Mouse (Mus musculus) limb, embryonic 15.5 days (tissue): ENCODE results near the gene Cebpzos. TPM values are rescaled to one million over a fixed set of nuclear protein-coding genes. Genes with fewer than 3 reads are reported as not detected.

Experiments used
- ATAC-seq: fragments of 200-750 bp; cut with Nextera tagmentation; 2 replicates; pipeline ENCODE4 v1.8.0; 2017; ENCODE audit warnings: low read depth, moderate TSS enrichment; ENCODE audit not compliant: insufficient number of reproducible peaks, low FRiP score, low TSS enrichment
- H3K27ac ChIP-seq: fragments of 300-500 bp; sonication (generic); 2 replicates; pipeline ENCODE4 v1.5.1; 2015; ENCODE audit warnings: moderate library complexity, mild to moderate bottlenecking, inconsistent platforms
- H3K27me3 ChIP-seq: fragments of 300-500 bp; sonication (generic); 2 replicates; pipeline ENCODE4 v1.6.1; 2015; ENCODE audit warnings: inconsistent platforms
- H3K36me3 ChIP-seq: fragments of 300-500 bp; sonication (generic); 2 replicates; pipeline ENCODE4 v1.6.1; 2015; ENCODE audit warnings: inconsistent platforms
- H3K4me1 ChIP-seq: fragments of 300-500 bp; sonication (generic); 2 replicates; pipeline ENCODE4 v1.6.1; 2015; ENCODE audit warnings: inconsistent platforms
- H3K4me2 ChIP-seq: fragments of 300-500 bp; sonication (generic); 2 replicates; pipeline ENCODE4 v1.6.1; 2015; ENCODE audit warnings: mild to moderate bottlenecking, inconsistent platforms
- H3K4me3 ChIP-seq: fragments of 300-500 bp; sonication (generic); 2 replicates; pipeline ENCODE4 v1.5.1; 2015; ENCODE audit warnings: mild to moderate bottlenecking, inconsistent platforms
- H3K9ac ChIP-seq: fragments of 300-500 bp; sonication (generic); 2 replicates; pipeline ENCODE4 v1.6.1; 2015; ENCODE audit warnings: inconsistent platforms
- H3K9me3 ChIP-seq: fragments of 300-500 bp; sonication (generic); 2 replicates; pipeline ENCODE4 v1.6.1; 2016; ENCODE audit warnings: inconsistent platforms
- WGBS: fragments of 180-500 bp; shearing (Covaris S2); methylation state at CpG from one replicate; pipeline ENCODE4 v1.1.7; 2015; 5-methylcytosine and 5-hydroxymethylcytosine counted together
- polyA plus RNA-seq: library from polyadenylated mRNA; unstranded; fragments of >200 nt; fragmentation: Nextera tagmentation; extraction: Ambion mirVana; gene quantifications from 2 replicates; pipeline ENCODE4 v1.2.1, GENCODE M21; 2015

The Cebpzos gene
- polyA plus RNA-seq, result 91.2 and 101 TPM in 2 replicates

- peak; percentile 89 for ATAC-seq
- Histone ChIP-seq H3K9ac (peak within 1 kb of the TSS; percentile 69), H3K9me3 (no peaks in the 10 kb centered on the region), H3K4me1 (peaks cover 15% of the 10 kb centered on the region), H3K27me3 (no peaks in the 10 kb centered on the region), H3K27ac (peak within 1 kb of the TSS; percentile 90), H3K36me3 (peaks cover 27% of the 10 kb centered on the region), H3K4me3 (peak within 1 kb of the TSS; percentile 69), H3K4me2 (peak within 1 kb of the TSS; percentile 77)
- WGBS, result under 1% methylated on average over 37 of the region's 37 CpGs
Measured at GRCm38 (mm10) chr17:78916369-78916813, at the start of gene Cebpzos. TSS of gene Cebpzos (plus strand) at chr17:78916500.

GRCm38 (mm10) chr17:78873886-78874285 is 42.4 kb upstream of the Cebpzos start:
- Histone ChIP-seq H3K27ac (no peak overlapping the region), H3K9me3 (no peaks in the 10 kb centered on the region), H3K4me3 (no peak overlapping the region), H3K36me3 (peaks cover 52% of the 10 kb centered on the region), H3K27me3 (no peaks in the 10 kb centered on the region), H3K9ac (no peak overlapping the region), H3K4me1 (no peaks in the 10 kb centered on the region), H3K4me2 (no peak overlapping the region)
- 94% methylated on average over 6 of the region's 6 CpGs for WGBS
- ATAC-seq, result no peak

- ATAC-seq, result 0 out of 2 replicates have a peak, but pooled peaks have one; percentile 26
- H3K4me2 ChIP-seq, result peak overlapping the region; percentile 60
- peak overlapping the region; percentile 82; the same call in 1 of the 2 replicates for H3K27ac ChIP-seq
Measured at GRCm38 (mm10) chr17:78881878-78882304, 34.4 kb upstream of the Cebpzos start.

GRCm38 (mm10) chr17:78882401-78883112 is 33.7 kb upstream of the Cebpzos start, which contains the start of gene Eif2ak2:
TSS of gene Eif2ak2 (minus strand) at chr17:78882573.
- peak; percentile 87 for ATAC-seq
- Histone ChIP-seq H3K4me1 (peaks cover 15% of the 10 kb centered on the region), H3K9ac (peak within 1 kb of the TSS; percentile 62), H3K4me3 (peak within 1 kb of the TSS; percentile 61), H3K36me3 (peaks cover 16% of the 10 kb centered on the region), H3K27ac (peak within 1 kb of the TSS; percentile 82), H3K4me2 (peak within 1 kb of the TSS; percentile 60), H3K27me3 (no peaks in the 10 kb centered on the region), H3K9me3 (no peaks in the 10 kb centered on the region)
- 1% methylated on average over 28 of the region's 28 CpGs for WGBS

More at GRCm38 (mm10) chr17:78881878-78882304, 34.4 kb upstream of the Cebpzos start:
- no peaks in the 10 kb centered on the region for H3K27me3 ChIP-seq
- H3K9ac ChIP-seq, result peak overlapping the region; percentile 62
- H3K9me3 ChIP-seq, result no peaks in the 10 kb centered on the region
- peaks cover 15% of the 10 kb centered on the region for H3K4me1 ChIP-seq
- H3K36me3 ChIP-seq, result peaks cover 21% of the 10 kb centered on the region
- peak overlapping the region; percentile 61 for H3K4me3 ChIP-seq
- 13% methylated on average over 5 of the region's 7 CpGs for WGBS

DNA sequence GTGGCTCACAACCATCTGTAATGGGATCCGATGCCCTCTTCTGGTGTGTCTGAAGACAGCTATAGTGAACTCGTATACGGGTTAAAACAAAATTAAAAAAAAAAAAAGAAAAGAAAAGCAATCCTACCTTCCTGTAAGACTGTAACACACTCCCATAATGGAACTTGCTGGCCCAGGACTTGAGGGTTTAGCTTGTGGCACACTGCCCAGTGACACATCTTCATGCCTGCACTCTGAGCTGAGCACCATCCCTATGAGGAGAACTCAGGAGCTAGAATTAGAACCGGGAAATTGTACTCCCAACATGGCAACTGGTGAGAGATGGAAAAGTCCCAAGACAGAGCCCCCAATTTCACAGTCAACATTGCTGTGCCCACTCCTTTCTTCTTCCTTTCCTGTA is 33.0 kb upstream of the Cebpzos start:
- no peak overlapping the region for H3K4me3 ChIP-seq
- ATAC-seq, result no peak
- H3K9ac ChIP-seq, result no peak overlapping the region
- no peaks in the 10 kb centered on the region for H3K9me3 ChIP-seq
- H3K4me2 ChIP-seq, result no peak overlapping the region
- H3K27me3 ChIP-seq, result no peaks in the 10 kb centered on the region
- H3K4me1 ChIP-seq, result peaks cover 15% of the 10 kb centered on the region
- 87% methylated on average over 4 of the region's 4 CpGs for WGBS
- H3K36me3 ChIP-seq, result peaks cover 8% of the 10 kb centered on the region
- H3K27ac ChIP-seq, result no peak overlapping the region

DNA sequence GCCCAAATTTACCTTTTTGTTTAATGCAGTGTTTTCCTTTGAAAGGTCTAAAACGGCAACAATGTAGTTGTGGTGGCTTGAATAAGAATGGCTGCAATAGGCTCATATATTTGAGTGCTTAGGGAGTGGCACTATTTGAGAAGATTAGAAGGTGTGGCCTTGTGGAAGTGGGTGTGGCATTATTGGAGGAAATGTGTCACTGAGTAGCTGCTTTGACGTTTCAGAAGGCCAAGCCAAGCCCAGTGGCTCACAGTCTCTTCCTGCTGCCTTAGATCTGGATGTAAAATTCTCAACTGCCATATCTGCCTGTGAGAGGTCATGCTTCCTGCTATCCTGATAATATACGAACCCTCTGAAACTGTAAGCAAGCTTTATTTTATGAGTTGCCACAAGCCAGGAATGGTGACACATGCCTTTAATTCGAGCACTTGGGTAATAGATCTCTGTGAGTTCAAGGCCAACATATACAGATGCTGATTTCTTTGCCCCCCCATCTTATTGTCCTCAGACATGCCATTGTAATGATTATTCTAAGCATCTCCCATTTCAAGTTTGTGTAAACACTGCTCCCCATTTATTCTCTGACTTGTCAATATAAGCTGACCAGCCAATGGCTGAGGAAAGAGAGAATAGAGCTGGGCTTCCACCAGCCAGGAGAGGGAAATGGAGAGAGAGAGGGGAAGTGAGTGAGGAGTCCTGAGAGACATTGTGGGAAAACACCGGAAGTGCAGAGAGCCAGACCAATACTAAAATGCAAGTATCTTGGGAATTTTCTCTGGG is 30.8 kb upstream of the Cebpzos start:
- Histone ChIP-seq H3K27ac (no peak overlapping the region), H3K36me3 (no peaks in the 10 kb centered on the region), H3K4me1 (peaks cover 15% of the 10 kb centered on the region), H3K9me3 (no peaks in the 10 kb centered on the region), H3K4me2 (no peak overlapping the region), H3K4me3 (no peak overlapping the region), H3K9ac (no peak overlapping the region), H3K27me3 (no peaks in the 10 kb centered on the region)
- 79% methylated on average over 5 of the region's 5 CpGs for WGBS
- ATAC-seq, result no peak

GRCm38 (mm10) chr17:78888554-78888953 is 27.7 kb upstream of the Cebpzos start:
- Histone ChIP-seq H3K4me1 (no peaks in the 10 kb centered on the region), H3K36me3 (no peaks in the 10 kb centered on the region), H3K4me2 (no peak overlapping the region), H3K9me3 (no peaks in the 10 kb centered on the region), H3K27me3 (no peaks in the 10 kb centered on the region), H3K9ac (no peak overlapping the region), H3K27ac (no peak overlapping the region), H3K4me3 (no peak overlapping the region)
- WGBS, result 87% methylated on average over 4 of the region's 4 CpGs
- ATAC-seq, result no peak

DNA sequence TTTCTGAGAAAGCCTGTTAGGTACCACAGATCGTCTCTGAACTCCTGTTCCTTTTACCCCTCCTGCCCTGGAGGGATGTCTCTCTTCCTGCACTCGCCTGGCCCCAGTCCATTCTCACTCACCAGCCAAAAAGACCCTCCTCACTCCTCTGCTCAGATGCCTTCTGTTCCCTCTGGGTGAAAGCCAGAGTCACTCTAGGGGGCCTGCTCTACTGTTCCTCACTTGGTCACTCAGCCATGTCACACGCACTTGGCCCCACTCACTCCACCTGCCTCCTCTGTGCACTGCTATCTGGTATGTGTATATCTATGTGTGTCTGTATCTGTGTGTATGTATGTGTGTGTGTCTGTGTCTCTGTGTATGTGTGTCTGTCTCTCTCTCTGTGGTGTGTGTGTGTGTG is 27.1 kb upstream of the Cebpzos start:
- H3K36me3 ChIP-seq, result no peaks in the 10 kb centered on the region
- H3K4me3 ChIP-seq, result no peak overlapping the region
- H3K9me3 ChIP-seq, result no peaks in the 10 kb centered on the region
- no peak overlapping the region for H3K27ac ChIP-seq
- no peaks in the 10 kb centered on the region for H3K4me1 ChIP-seq
- ATAC-seq, result no peak
- no peak overlapping the region for H3K4me2 ChIP-seq
- H3K27me3 ChIP-seq, result no peaks in the 10 kb centered on the region
- WGBS, result 48% methylated on average over 3 of the region's 3 CpGs
- no peak overlapping the region for H3K9ac ChIP-seq

- 78% methylated on average over 9 of the region's 9 CpGs for WGBS
- H3K9me3 ChIP-seq, result no peaks in the 10 kb centered on the region
- ATAC-seq, result no peak
- H3K27me3 ChIP-seq, result no peaks in the 10 kb centered on the region
- no peaks in the 10 kb centered on the region for H3K36me3 ChIP-seq
- H3K9ac ChIP-seq, result no peak overlapping the region
- no peak overlapping the region for H3K4me3 ChIP-seq
- H3K4me2 ChIP-seq, result no peak overlapping the region
- no peak overlapping the region for H3K27ac ChIP-seq
- H3K4me1 ChIP-seq, result peaks cover 7% of the 10 kb centered on the region
Measured at GRCm38 (mm10) chr17:78891020-78891419, 25.3 kb upstream of the Cebpzos start.

GRCm38 (mm10) chr17:78894991-78895390 is 21.3 kb upstream of the Cebpzos start:
- ATAC-seq, result no peak
- WGBS, result 73% methylated on average over 7 of the region's 7 CpGs
- H3K9me3 ChIP-seq, result no peaks in the 10 kb centered on the region
- H3K27ac ChIP-seq, result no peak overlapping the region
- H3K36me3 ChIP-seq, result no peaks in the 10 kb centered on the region
- H3K4me3 ChIP-seq, result no peak overlapping the region
- H3K4me2 ChIP-seq, result no peak overlapping the region
- H3K4me1 ChIP-seq, result peaks cover 7% of the 10 kb centered on the region
- no peak overlapping the region for H3K9ac ChIP-seq
- no peaks in the 10 kb centered on the region for H3K27me3 ChIP-seq

DNA sequence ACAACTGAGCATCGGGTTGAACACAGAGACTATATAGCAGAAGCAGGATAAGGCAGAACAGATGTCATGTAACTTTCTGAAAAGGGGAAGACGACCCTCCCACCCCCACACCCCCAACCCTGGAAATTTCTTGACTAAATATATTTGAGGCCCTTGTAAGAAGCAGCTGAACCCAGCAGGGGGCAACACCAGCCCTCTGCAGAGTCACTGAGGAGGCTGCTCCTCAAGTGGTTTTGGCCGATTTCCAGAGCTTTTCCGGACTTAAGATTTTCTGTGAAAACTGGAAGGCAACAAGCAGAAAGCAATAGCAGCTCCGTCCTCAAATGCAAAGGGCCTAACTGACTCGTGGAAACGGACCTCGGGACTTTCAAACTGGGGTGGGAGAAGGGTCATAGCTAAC is 20.9 kb upstream of the Cebpzos start:
- Histone ChIP-seq H3K4me3 (peak overlapping the region; percentile 24), H3K4me1 (peaks cover 7% of the 10 kb centered on the region), H3K27ac (no peak overlapping the region), H3K27me3 (no peaks in the 10 kb centered on the region), H3K9me3 (no peaks in the 10 kb centered on the region), H3K36me3 (no peaks in the 10 kb centered on the region), H3K9ac (no peak overlapping the region), H3K4me2 (peak overlapping the region; percentile 42)
- WGBS, result 12% methylated on average over 8 of the region's 8 CpGs
- ATAC-seq, result no peak

DNA sequence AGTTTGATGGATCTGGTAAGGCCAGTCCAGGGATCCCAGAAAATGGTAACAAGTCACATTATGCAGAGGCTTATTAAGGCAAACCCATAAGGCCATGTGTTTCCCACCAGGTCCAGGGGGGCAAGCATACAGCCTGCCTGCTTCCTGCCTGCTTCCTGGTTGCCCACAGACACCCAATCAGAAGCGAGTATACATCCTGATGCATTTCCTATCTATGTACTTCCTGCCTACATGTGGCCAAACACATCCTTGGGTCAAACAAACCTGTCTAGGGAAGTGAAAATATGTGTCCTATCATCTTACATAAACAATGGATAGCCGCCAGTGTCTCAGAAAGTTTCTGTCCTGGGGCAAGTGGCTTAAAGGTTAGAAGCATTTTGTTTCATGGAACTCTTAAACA is 13.1 kb upstream of the Cebpzos start:
- ATAC-seq, result no peak
- Histone ChIP-seq H3K4me2 (no peak overlapping the region), H3K27me3 (no peaks in the 10 kb centered on the region), H3K9me3 (no peaks in the 10 kb centered on the region), H3K4me1 (no peaks in the 10 kb centered on the region), H3K9ac (no peak overlapping the region), H3K27ac (no peak overlapping the region), H3K36me3 (no peaks in the 10 kb centered on the region), H3K4me3 (no peak overlapping the region)
- WGBS, result 74% methylated on average over 2 of the region's 2 CpGs
